Mouse (Mus musculus): Measurements from ENCODE around the gene Mnd1. TPM values are rescaled to one million over a fixed set of nuclear protein-coding genes. Genes with fewer than 3 reads are reported as not detected.

Gene Mnd1
- total RNA-seq, 2 experiments from 2014 or later, result 1.6 to 2.1 TPM

DNA sequence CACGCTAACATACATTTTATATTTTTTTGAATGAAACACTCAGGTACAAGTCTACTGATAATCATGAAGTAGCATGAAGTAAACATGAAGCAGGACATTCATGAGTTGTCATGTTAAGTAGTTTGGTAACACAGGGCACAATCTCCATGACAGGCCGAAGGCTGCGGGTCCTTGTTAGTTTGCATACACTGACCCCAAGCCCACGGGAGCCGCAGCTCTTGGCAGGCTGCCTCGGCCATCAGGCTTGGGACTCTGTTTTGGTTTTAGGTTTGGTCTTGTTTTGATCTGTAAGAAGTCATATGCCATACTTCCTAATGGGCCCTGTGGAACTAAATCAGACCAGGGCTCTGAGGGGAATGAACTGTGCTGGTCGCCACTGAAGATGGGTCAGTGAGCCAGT is 36.9 kb downstream of the Mnd1 start:
- intact Hi-C loops (cut with DNase I), result no loop called here

DNA sequence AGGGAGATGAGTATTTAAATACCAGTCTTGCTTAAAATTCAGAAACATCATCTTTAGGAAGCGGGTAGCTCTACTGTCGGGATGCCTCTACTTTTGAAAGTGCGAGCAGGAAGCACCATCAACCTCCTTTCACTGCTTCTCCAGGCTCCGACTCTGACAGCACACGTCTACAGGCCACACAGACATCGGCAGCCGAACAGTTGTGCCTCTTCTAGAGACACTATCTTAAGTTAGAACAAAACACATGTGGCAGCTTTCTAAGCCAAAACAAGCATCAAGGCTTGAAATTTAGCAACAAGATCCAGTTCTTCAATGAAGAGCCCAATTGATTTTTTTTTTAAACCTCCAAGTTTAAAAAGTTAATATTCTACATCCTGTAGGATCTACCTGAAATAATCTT is 37.4 kb downstream of the Mnd1 start:
- intact Hi-C loops (cut with DNase I), result no loop called here
- DNase-seq (ENCODE audit: low spot score in 2 of 2), result no peak

More for the DNA sequence above, 36.9 kb downstream of the Mnd1 start:
- DNase-seq (ENCODE audit: low spot score in 2 of 2), result no peak

DNA sequence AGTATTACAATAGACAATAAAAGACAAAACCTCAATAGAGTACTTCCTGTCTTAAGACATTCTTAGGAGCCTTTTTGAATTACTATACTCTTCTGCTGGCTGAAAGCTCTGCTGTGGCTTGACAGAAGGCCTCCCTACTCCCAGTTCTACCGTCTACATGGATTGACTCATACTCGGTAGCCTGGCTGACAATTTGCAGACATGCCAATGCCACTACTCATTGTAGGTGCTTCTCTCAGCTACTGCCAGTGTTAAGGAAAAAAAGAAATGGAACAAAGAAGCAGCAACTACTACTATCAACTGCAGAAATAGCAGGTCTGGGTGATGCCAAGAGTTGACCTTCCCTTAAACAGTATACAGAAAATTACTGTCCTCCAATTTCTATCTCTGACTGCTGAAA is 47.0 kb downstream of the Mnd1 start:
- DNase-seq (ENCODE audit: low spot score in 2 of 2), result no peak
- intact Hi-C loops (cut with DNase I), result no loop called here

DNA sequence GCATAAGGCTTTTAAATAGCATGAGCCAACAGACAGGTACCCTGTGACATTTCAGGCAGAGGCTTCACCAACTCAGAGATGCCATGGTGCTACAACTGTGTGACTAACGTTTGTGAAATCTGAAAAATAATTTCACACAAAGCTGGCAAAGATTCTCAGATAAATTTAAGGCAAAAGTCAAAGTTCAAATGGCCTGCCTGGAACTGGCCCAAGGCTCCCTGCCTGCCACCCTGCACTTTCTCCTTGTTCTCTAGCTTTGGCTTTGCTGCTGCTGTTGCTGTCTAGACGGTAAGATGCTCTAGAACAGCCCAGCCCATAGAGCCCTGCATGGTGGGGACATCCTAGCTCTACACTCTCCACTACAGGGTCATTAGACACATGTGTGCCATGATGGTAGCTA is 49.5 kb downstream of the Mnd1 start:
- no peak for DNase-seq (ENCODE audit: low spot score in 2 of 2)
- intact Hi-C loops (cut with DNase I), result no loop called here

DNA sequence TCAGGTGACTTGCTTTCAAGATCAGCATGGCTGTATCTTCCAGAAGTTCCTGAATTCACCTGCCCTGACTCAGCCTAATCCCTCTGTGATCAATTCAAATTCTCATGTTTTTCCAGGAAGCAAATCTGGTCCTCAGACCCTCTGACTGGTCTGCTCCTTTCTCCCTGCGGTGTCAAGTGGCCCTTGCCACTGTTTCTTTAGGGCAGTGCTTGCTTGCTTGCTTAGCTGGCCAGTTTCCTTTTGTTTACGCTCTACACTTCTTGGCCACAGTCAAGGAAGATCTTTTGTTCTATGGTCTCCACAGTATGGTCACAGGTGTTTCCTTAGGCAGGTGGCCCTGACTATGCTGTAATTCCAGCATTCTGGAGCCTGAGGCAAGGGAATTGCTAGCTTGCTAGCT is 52.0 kb downstream of the Mnd1 start:
- intact Hi-C loops (cut with DNase I), result no loop called here
- DNase-seq (ENCODE audit: low spot score in 2 of 2), result no peak

DNA sequence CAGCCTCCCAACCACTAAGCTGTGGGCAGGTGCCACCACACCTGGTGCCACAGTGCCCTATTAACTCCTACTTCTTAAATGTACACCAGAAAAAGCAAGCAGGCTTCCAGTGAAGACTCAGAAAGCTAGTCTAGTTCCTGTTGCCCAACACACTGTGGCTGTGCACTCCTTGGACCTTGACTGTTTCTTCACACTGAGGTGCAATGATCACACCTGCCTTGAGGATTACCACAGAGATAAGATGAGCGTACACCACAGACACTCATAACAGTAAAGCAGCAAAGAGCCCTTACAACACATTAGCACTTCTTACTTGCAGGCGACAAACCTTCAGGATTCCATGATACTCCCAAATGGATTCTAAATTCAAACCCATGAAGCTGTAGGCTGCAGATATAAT is 62.7 kb downstream of the Mnd1 start:
- no peak for DNase-seq (ENCODE audit: low spot score in 2 of 2)
- intact Hi-C loops (cut with DNase I), result no loop called here

DNA sequence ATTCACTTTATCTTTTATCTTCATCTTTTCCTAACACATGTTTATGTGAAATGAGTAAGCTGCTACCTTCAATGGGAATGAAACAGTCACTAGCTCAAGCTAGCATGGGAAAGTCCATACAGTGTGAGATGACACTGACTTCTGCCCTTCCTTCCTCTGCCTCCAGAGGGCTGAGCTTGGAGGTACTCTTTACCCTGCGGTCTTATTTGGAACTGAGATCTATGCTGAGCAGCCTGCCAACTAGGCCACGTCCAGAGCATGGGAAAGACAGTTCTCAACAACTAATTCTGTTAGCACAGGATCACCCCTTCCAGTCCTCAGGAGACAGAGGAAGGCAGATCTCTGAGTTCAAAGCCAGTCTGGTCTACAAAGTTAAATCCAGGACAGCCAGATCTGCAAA is 64.6 kb downstream of the Mnd1 start:
- intact Hi-C loops (cut with DNase I), result no loop called here

DNA sequence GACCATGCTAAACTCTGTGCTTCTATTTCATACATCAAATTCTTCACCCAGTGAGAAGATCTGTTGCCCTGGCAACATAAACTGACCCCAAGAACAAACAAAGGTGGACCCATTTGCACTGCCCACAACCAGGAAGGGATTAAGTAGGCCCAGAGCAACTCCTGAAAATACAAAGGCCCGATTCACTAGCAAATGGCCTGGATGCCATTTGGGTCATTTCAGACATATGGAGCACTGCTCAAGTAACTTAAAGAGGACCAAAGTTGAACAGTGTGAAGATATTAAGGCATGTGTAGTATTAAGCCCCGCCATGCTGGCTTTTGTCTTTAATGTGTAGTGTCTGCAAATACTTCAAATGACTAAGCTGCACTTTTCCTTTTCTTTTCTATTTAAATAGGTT is 68.7 kb downstream of the Mnd1 start:
- intact Hi-C loops (cut with DNase I), result no loop called here
- DNase-seq (ENCODE audit: low spot score in 2 of 2), result no peak

More for the DNA sequence above, 64.6 kb downstream of the Mnd1 start:
- no peak for DNase-seq (ENCODE audit: low spot score in 2 of 2)

DNA sequence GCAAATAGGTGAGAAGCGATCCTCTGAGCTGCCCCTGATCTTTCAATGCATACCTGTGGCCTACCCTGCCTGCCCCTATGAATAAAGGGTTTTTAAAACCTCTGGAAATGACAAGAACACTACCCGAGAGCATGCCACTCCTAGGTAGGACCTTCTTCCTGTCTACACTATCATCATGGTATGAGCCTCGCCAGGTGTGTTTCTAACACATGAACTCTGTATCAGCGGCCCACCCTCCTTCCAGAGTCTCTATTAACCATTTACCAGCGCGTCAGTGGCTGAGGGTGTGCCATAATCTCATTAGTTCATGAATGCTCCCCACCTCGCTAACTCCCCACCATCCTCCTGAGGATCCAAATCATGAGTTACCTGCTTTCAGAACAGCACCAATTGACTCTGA is 69.2 kb downstream of the Mnd1 start:
- DNase-seq (ENCODE audit: low spot score in 2 of 2), result no peak
- intact Hi-C loops (cut with DNase I), result no loop called here

DNA sequence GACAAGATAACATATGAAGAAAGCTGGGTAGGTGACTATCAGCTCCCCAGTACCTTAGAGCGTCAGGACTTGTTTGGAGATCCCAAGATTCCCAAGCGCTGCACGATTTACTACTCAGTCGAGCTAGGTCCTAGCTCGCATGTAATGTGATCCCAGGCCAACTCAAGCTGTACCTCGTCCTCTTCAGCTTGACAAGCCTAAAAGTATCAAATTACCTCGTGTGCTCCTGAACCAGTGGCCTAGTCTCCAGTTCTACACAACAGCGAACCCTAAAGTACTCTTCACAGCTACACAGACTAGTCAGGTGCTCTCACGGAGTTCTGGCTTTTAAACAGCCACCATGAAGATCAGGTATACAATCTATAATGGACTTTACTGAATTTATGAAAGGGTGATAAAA is 70.2 kb downstream of the Mnd1 start:
- intact Hi-C loops (cut with DNase I), result no loop called here
- no peak for DNase-seq (ENCODE audit: low spot score in 2 of 2)

DNA sequence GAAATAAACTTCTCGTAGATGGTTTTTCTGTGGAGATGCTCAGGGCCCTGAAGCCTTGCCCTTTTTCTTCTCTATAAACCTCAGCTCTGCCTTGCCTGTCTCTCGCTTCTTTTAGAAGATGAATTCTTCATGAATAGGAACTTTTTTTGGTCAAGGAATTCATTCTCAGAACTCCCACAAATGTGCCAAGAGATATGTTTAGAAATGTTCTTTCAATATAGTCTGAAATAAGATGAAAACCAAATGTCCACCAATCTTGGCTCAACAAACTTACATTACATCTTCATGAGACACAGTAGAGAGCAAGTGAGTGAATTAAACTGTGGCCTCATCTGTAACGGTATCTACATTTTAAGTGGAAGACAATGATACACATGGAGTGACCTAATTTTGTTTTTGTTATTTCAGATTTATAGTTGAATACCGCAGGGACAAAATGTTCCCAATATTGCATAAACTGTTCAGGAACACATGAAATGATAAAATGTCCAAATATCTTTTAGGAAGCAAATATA is 74.3 kb downstream of the Mnd1 start:
- intact Hi-C loops (cut with DNase I), result no loop called here
- DNase-seq (ENCODE audit: low spot score in 2 of 2), result no peak

DNA sequence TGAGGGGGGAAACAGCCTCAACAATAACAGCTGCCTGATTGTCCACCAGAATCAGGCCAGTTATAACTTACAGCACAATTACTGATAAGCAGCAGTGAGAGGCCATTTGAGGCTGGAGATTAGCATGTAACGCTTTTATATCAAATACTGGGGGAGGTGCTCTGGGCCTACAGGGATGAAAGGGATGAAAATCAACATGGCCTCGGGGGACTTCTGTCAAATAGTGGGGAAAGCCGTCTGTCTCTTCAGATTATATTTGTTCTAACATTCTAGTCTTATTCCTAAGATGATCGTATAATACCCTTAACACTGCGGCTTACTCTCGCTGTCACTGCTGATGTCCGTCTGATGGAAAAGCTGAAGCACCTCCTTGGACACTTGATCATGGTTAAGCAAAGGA is 75.5 kb downstream of the Mnd1 start:
- DNase-seq (ENCODE audit: low spot score in 2 of 2), result no peak
- intact Hi-C loops (cut with DNase I), result no loop called here

DNA sequence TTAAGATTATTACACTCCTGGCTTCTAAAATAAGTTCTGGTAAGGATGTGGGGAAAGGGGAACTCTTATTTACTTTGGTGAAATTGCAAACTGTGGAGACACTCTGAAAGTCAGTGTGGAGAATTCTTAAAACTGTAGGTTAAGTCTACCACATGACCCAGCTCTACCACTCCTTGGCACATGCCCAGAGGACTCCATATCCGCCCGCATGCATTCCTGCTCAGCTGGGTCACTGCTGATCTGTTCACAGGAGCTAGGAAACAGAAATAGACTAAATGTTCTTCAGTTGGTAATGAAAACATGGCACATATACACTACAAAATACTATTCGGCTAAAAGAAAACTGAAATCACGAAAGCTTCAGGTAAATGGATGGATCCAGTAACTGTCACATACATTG is 78.1 kb downstream of the Mnd1 start:
- intact Hi-C loops (cut with DNase I), result no loop called here
- no peak for DNase-seq (ENCODE audit: low spot score in 2 of 2)

DNA sequence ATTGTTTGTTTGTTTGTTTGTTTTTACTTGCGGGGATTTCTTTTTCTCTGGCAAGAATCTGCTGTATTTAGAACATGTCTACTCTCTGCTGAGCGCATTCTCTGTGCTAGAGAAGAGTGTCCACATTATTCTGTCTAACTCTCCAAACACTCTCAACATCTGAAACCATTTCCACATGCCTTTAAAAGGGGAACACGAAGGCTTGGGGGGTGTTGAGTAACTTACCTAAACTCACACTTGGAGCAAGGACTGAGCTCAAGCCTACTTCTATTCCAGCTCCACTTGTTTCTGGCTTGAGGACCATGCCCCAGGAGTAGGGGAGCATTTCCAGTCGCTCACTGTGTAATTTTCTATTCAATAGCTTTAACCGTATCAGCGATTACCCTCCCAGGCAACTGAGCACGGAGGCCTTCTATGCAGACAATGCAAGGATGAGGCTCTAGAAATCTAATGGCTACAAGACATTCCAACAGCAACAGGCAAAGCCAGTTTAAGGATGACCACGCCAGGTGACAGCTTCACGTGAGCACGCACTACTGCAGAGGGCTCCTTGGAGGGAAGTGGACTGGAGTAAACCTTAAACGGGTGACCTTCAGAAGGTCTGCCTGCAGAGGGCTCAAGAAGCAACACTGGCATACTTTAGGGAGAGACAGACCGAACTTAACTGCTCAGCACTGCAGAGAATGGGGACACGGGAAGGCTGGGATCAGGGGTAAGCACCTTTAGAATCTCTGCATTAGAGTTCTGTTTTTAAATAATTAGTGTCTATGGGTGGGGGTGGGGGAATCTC is 78.8 kb downstream of the Mnd1 start:
- DNase-seq (ENCODE audit: low spot score in 2 of 2), result no peak
- intact Hi-C loops (cut with DNase I), result no loop called here

DNA sequence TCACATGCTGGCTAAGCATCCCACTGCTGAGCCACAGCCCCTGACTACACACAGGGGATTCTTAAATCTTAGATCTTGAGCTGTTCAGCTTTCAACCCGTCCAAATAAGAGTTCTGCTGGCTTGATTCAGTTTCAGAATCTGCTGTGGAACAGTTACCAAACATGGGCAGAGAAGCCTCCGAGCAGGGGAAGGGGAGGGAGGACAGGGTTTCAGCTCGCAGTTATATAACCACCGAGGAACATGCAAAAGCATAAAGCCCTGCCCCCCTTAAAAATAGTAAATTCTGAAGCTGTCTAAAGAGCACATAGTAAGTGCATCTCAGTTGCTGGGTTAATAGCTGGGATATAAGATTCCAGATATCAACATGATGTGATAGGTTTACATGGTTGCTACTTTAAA is 80.1 kb downstream of the Mnd1 start:
- intact Hi-C loops (cut with DNase I), result no loop called here
- DNase-seq (ENCODE audit: low spot score in 2 of 2), result no peak

DNA sequence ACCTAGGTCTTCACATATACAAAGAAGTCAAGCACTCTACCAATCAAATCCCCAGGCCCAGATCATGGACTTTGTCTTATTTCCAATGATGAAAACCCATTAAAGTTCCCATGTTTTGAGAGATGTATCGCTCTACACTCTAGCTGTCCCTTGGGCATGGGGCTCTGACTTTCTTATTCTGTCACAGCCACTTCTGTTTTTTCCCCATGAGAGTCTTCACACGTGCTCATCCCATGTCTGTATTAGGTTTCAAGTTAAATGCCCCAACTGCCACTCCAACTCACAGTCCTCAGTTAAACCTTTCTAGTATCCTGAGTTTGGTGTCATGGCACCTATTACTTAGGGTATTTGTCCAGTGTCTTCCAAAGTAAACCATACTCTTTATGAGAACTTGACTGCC is 80.8 kb downstream of the Mnd1 start:
- intact Hi-C loops (cut with DNase I), result no loop called here
- DNase-seq (ENCODE audit: low spot score in 2 of 2), result no peak

DNA sequence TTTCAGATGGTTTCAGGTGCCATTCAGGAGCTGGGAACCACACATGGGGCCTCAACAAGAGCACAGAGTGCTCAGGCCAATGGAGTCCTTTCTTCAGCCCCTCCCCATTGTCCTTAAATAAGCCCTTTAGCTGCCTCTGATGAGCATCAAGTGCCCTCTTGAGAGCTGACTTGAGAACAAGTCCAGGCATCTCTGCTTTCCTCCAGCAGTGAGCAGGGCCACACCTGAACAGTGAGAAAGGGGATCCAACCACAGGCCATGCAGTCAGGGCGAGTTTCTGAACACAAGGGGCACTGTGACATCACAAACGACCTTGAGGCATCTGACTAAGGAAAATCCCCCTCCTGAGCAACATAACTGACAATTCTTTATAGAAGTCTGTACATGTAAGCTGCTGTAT is 83.9 kb downstream of the Mnd1 start:
- no peak for DNase-seq (ENCODE audit: low spot score in 2 of 2)
- intact Hi-C loops (cut with DNase I), result no loop called here

DNA sequence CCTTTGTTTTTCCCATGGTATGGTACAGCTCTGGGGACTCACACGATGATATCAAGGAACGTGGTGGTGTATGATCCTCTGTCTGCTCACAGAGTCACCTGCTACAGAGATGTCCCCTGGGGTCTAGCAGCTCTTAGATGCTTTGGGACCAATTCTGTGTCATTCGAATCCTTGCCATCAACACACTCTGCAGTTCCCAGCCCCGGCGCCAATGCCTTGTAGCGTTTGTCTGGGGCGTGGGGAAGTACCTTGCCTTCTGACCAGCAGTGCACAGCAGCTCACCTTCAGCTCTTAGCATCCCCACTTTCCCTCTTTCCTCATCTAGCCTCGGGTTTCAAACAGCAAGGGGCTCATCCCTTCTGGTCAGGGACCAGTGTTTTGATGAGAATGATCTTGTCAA is 84.8 kb downstream of the Mnd1 start:
- intact Hi-C loops (cut with DNase I), result no loop called here
- no peak for DNase-seq (ENCODE audit: low spot score in 2 of 2)

DNA sequence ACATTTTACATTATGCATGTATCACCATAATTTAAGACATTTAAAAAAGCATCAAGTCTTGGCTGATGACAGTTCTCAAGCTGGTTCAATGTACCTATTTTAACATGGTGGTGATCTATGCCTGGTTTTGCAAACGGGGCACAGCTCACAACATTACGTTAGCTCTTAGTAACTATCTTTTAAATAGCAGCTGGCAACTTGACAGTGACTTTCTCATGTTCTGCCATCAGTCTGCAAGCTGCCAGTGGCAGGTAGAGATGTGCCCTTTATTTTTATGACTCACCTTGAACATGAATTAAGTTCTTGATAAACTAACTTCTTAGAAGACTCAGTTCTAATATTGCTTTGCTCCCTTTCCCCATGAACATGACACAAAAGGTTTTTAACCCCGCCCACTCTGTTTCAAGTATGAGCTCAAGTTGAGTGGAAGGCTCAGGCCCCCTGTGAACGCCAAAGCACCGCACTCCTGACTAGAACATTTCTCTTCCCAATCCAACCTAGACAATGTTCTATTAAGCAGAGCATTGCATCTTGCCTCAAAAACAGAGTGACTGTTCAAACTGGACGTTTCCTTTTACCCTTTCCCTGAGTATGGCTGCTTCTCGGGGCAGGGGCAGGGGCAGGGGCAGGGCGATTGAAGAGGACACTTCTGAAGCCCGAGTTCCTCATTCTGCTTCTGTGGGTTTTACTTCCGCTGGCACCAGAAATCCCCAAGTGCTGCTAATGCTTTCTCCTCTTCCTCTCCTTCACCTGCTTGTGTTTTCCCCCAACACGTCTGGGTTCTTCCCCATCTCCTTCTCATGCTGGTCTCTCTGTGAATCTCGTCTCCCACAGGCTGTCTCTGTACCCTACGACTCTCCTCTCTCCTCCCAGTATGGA is 86.5 kb downstream of the Mnd1 start:
- intact Hi-C loops (cut with DNase I), result no loop called here
- DNase-seq (ENCODE audit: low spot score in 2 of 2), result no peak

DNA sequence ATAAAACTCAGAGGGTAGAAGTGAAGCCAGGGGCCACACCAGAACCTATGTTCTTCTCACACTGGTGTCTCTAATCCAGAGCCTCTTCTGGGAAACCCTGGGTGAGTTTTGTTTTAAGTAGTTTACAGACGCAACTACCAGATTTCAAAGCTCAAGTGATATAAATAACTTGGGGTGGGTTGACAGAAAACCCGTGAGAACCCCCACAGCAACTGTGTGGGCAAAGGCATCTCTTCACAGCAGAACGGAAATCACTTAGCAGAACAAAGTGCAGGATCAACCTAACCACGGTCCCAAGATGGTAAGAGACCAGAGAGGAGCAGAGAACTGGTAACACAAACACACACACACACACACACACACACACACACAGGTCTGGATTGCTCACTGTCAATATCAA is 89.8 kb downstream of the Mnd1 start:
- DNase-seq (ENCODE audit: low spot score in 2 of 2), result no peak
- intact Hi-C loops (cut with DNase I), result no loop called here

DNA sequence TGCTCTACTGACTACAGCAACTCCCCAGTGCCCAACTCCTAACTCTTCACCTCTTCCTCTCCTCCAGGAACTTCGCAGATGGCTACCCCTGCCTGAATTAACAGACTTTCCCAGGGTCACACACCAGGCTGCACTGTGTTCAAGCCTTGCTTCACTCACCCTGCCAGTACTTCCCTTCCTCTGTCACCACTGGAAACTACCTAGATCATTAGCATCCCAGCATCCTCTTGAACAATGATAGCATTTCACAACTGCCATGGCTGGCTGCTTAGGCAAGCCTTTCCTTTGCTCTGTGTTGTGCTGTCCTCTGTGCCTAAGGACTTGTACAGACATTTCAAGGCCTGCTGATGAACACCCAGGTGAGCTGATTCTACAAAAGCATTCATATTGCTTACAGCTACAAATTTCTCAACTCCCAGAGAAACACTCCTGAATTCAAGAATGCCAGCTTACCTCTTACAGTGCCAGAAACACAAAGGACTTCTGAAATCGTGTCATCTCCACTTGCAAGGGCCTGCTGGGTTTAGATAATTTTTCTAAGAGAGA is 92.1 kb downstream of the Mnd1 start:
- no peak for DNase-seq (ENCODE audit: low spot score in 2 of 2)
- intact Hi-C loops (cut with DNase I), result no loop called here
